Mouse (Mus musculus) activated CD4-positive, CD25-positive, alpha-beta regulatory T cell, adult 9 weeks (primary cell): Measurements from ENCODE around the gene Rimkla. TPM values are rescaled to one million over a fixed set of nuclear protein-coding genes. Genes with fewer than 3 reads are reported as not detected.

Source experiments
- polyA plus RNA-seq: library from polyadenylated mRNA; unstranded; fragments of 100-300 nt; shearing (Covaris generic); gene quantifications from one replicate; pipeline ENCODE4 v1.2.1, GENCODE M21; 2017

Gene Rimkla
- not detected for polyA plus RNA-seq

DNA sequence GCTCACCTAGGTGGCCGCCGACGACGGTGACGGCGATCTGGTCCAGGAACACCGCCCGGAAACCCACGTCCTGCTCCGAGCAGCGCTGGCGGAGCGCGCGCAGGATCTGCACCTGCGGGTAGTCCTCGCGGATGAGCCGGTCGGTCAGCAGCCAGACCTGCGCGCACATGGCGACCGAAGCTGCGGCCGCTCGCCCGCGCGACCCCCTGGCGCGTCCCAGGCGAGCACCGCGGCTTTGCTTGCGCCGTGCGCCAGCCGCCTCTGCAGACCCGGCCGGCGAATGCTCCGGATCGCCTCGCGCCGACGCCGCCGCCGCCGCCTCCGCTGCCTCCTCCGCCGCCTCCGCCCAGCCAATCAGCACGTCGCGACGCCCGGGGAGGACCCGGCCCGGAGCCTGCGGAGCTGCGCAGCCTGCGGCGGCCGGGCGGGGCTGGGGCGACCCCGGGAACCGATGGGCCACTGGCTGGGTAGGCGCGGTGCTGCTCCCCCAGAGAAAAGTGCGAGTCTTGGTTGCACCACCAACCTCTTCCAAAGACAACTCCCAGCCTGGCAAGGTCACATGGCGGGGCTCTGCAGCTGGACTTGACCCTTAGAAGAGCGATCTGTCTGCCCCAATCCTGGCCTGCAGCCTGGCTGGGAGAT, at the start of gene Rimkla:
Rimkla (minus strand) TSS at position 338 of the 642 bp plus-strand sequence.

DNA sequence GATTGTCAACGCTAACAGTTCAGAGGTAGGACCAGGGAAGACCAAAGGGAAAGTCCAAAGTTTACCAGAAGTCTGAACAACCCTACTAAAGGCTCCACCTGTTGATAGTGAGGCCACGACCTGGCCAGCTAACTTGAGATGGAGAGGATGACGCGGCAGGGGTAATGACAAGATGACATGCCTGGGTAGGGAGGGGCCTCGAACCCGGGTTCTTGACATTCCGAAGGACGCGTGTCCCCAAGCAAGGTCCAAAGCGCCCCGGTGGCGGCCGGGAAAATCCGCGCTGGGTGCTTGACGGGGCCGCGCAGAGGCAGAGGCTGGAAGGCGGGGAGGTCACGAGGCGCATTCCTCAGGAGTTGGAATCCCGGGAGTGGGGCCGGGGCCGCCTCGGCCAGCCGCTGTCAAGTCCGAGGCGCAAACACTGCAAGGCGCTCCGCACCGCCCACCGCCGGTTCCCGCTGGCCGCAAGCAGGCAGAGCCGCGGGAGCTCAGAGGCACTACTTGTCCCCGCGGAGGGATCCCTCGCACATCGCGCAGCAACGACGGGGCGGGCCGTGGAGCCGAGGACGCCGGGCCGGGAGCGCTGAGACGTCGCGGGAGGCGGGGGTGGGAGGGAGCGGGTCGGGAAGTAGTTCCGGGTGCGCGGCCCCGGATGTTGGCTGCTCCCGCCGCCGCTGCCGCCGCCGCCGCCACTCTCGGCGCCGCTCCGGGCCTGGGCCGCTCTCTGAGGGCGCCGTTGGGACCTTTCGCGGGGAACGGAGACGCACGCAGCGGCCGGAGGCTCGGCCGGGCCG, 46.8 kb upstream of the Rimkla start, which contains the start of gene Frg2f1:
Frg2f1 (minus strand) TSS at position 499 of the 794 bp plus-strand sequence.

DNA sequence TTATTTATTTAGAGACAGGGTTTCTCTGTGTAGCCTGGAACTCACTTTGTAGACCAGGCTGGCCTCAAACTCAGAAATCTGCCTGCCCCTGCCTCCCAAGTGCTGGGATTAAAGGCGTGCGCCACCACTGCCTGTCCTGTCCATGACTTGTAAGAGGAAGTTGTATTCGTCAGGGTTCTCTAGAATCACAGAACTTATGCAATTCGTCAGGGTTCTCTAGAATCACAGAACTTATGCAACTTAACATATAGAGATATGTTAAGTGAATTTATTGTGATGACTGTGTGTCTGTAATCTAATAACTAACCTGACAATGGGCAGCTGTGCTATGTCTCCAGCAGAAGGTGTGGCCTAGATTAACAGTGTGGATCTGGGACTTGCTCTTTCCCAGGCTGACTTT, 44.2 kb upstream of the Rimkla start, which contains the start of gene Foxj3:
Foxj3 (plus strand) TSS at position 390 of the 400 bp plus-strand sequence.

DNA sequence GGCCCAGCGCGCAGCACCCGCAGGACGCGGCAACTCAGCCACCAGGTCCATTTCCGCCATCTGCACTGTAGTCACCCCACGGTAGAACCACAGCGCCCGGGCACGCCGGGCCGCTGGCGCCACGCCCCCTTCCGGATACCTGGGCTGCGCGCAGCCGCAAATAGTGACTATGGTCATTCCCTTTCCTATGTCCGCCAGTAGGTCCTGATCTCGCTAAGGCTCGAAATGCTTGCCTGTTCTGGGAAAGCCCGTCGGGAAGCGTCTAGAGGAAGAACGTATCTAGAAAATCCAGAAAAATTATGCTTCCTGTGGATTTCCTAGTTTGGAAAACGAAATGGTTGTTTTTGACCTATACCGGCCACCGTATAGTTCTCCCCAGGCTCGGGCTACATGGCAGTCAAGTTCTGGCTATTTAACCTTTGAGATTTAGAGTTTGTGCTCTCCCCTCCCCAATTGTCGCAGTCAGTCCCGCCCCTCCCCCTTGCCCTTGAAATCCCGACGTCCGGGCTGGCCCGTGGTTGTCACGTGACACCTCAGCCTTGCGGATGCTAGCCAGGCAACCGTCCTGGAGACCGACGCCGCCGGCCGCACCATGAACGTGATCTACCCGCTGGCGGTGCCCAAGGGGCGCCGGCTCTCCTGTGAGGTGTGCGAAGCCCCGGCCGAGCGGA, 70.0 kb downstream of the Rimkla start, which contains the start of the genes Ppcs and Zmynd12:
Ppcs (minus strand) TSS at position 127 of the 671 bp plus-strand sequence.
Zmynd12 (plus strand) TSS at position 521 of the 671 bp plus-strand sequence.

Other genes with a start within 250 kb of the Rimkla start
- gene Cldn19, start 237.2 kb downstream of the Rimkla start, polyA plus RNA-seq, result not detected
- gene Ybx1, start 198.0 kb downstream of the Rimkla start, polyA plus RNA-seq, result 51.6 TPM
- 57.7 TPM for gene Ppih, start 172.1 kb downstream of the Rimkla start, polyA plus RNA-seq
- gene Ccdc30, start 77.1 kb downstream of the Rimkla start, polyA plus RNA-seq, result 10.3 TPM
- gene Ppcs, start 70.2 kb downstream of the Rimkla start, polyA plus RNA-seq, result 64.0 TPM
- 0.39 TPM for gene Zmynd12, start 69.8 kb downstream of the Rimkla start, polyA plus RNA-seq
- gene Foxj3, start 44.4 kb upstream of the Rimkla start, polyA plus RNA-seq, result 13.1 TPM
- 2.7 TPM for gene Frg2f1, start 46.9 kb upstream of the Rimkla start, polyA plus RNA-seq
- gene Guca2a, start 145.1 kb upstream of the Rimkla start, polyA plus RNA-seq, result not detected
- gene Guca2b, start 166.3 kb upstream of the Rimkla start, polyA plus RNA-seq, result not detected
- 31.1 TPM for gene Hivep3, start 241.2 kb upstream of the Rimkla start, polyA plus RNA-seq